Mouse (Mus musculus): ENCODE results near the gene 9530068E07Rik. TPM values are rescaled to one million over a fixed set of nuclear protein-coding genes. Genes with fewer than 3 reads are reported as not detected.

The 9530068E07Rik gene
- 75.7 and 112 TPM in 2 replicates for polyA plus RNA-seq (2012; rRNA removed)

GRCm38 (mm10) chr11:52395940-52396596 lies at the start of gene 9530068E07Rik:
Gene 9530068E07Rik (plus strand): TSS chr11:52396428.

DNA sequence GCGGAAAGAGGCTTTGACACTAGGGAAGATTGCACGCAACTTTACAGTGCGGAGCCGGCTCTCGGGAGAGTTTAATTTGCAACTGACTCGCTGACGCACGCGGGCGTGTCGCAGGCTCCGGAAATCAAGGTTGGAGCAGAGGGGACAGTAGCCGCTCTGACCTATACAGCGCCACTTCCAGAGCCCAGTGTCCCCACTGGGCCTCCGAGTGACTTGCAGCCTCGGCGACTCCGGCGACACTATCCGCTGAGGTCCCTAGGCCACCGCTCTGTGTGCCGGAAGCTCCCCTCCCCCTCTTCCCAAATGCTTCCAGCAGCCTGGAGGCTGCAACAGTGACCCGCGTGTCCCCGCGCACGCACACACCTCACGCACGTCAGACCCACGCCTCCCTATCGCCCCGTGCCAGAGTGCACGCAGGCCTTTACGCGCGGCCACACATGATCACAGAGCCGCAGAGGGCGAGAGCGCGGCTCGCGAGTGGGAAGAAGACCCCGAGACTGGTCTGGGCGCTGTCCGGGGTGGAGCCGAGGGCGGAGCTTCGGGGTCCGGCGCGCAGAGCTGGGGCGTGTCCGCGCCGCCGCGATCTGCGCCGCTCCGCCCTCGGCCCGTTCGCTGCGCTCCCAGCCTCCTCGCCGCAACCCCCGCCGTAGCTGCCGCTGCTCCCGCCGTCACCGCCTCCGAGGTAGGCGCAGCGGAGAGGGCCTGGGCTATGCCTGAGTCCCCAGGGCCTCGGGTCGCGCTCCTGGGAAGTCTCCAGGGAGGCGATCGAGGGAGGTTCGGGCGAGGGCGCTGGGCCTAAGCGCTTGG lies 35.6 kb upstream of the 9530068E07Rik start, which contains the start of gene Vdac1:
Gene Vdac1 (plus strand): TSS at position 390 of the 807 bp plus-strand sequence.

Other genes starting within 250 kb of the 9530068E07Rik start
- not detected in 2 replicates for gene Olfr1371, start 182.4 kb upstream of the 9530068E07Rik start, polyA plus RNA-seq (2012; rRNA removed)
- gene Skp1a, start 164.4 kb upstream of the 9530068E07Rik start, polyA plus RNA-seq (2012; rRNA removed) = 235 and 307 TPM in 2 replicates
- gene Tcf7, start 113.4 kb upstream of the 9530068E07Rik start, polyA plus RNA-seq (2012; rRNA removed) = 6.4 and 9.3 TPM in 2 replicates
- 177 and 179 TPM in 2 replicates for gene Vdac1, start 35.6 kb upstream of the 9530068E07Rik start, polyA plus RNA-seq (2012; rRNA removed)

Data from central nervous system, embryonic 11.5 days (tissue).